Mouse (Mus musculus) midbrain, embryonic 14.5 days (tissue): Measurements from ENCODE around the gene Dhodh. TPM values are rescaled to one million over a fixed set of nuclear protein-coding genes. Genes with fewer than 3 reads are reported as not detected.
A peak's percentile ranks its signal among the peaks of the same experiment; 100 is the strongest.

ENCODE experiments used
- ATAC-seq: fragments of 200-750 bp; cut with Nextera tagmentation; 2 replicates; pipeline ENCODE4 v1.8.0; 2017; ENCODE audit warnings: moderate number of reproducible peaks, moderate library complexity; ENCODE audit not compliant: low FRiP score, low TSS enrichment
- DNase-seq: peaks from one replicate; pipeline ENCODE4 v3.0.0-alpha.2; 2015
- H3K27ac ChIP-seq: fragments of 300-500 bp; sonication (generic); replicated peaks from 2 replicates; pipeline ENCODE4 v1.5.1; 2014; ENCODE audit warnings: mild to moderate bottlenecking, low read depth, low read length, moderate library complexity
- H3K27me3 ChIP-seq: fragments of 300-500 bp; sonication (generic); 2 replicates; pipeline ENCODE4 v1.6.1; 2014; ENCODE audit warnings: low read length, control low read depth, mixed read lengths; ENCODE audit not compliant: control insufficient read depth, insufficient read depth
- H3K36me3 ChIP-seq: fragments of 300-500 bp; sonication (generic); 2 replicates; pipeline ENCODE4 v1.6.1; 2014; ENCODE audit warnings: low read length, control low read depth; ENCODE audit not compliant: control insufficient read depth, insufficient read depth
- H3K4me1 ChIP-seq: fragments of 300-500 bp; sonication (generic); 2 replicates; pipeline ENCODE4 v1.6.1; 2014; ENCODE audit warnings: mild to moderate bottlenecking, antibody characterized with exemption, low read length, control low read depth; ENCODE audit not compliant: control insufficient read depth, insufficient read depth
- H3K4me2 ChIP-seq: fragments of 300-500 bp; sonication (generic); 2 replicates; pipeline ENCODE4 v1.6.1; 2014; ENCODE audit warnings: mild to moderate bottlenecking, low read length, moderate library complexity
- H3K4me3 ChIP-seq: fragments of 300-500 bp; sonication (generic); replicated peaks from 2 replicates; pipeline ENCODE4 v1.5.1; 2014; ENCODE audit warnings: low read depth, low read length
- H3K9ac ChIP-seq: fragments of 300-500 bp; sonication (generic); replicated peaks from 2 replicates; pipeline ENCODE4 v1.6.1; 2014; ENCODE audit warnings: mild to moderate bottlenecking, low read length, moderate library complexity
- H3K9me3 ChIP-seq: fragments of 300-500 bp; sonication (generic); 2 replicates; pipeline ENCODE4 v1.6.1; 2016; ENCODE audit warnings: low read length, control low read depth, mixed read lengths; ENCODE audit not compliant: control insufficient read depth
- WGBS: fragments of 180-500 bp; shearing (Covaris S2); extraction: QIAGEN DNeasy Blood & Tissue Kit; methylation state at CpG from one replicate; pipeline ENCODE4 v1.1.7; 2014; 5-methylcytosine and 5-hydroxymethylcytosine counted together
- polyA plus RNA-seq: library from polyadenylated mRNA; unstranded; fragments of >200 nt; fragmentation: Nextera tagmentation; extraction: Ambion mirVana; gene quantifications from 2 replicates; pipeline ENCODE4 v1.2.1, GENCODE M21; 2014

Dhodh gene
- polyA plus RNA-seq, 1 experiment from 2014 or later: 28.7 TPM

DNA sequence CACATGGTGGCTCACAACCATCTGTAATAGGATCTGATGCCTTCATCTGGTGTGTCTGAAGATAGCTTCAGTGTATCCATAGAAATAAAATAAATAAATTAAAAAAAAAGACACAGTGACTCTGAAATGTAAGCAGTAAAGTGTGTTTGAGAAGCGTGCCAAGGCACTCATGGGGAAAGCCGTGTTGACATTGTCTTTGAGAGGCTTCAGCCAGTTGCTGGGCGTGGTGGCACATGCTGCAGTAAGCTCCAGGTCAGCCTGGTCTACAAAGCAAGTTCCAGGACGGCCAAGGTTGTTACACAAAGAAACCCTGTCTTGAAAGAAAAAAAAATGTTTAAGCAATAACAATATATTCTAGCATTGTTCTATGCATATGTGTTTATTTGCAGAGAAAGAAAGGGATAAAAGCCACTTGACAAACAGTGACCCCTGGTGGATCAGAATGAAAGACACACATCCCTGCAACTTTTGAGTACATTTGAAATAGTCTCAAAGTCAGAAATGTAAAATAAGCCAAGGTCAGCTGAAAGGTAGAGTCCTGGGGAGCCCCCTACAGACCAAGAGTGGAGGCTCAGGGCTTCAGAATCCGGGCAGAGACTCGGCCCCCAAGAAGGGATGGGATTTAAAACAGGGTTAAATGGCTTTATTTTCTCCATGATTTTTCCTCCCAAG is 15.2 kb downstream of the Dhodh start:
- DNase-seq: peak; percentile 71
- no peaks in the 10 kb centered on the region for H3K9me3 ChIP-seq
- H3K9ac ChIP-seq: no peak overlapping the region
- no peak overlapping the region for H3K4me3 ChIP-seq
- WGBS: 80% methylated on average over 6 of the region's 6 CpGs
- H3K4me1 ChIP-seq: no peaks in the 10 kb centered on the region
- no peak for ATAC-seq
- H3K4me2 ChIP-seq: no peak overlapping the region
- no peak overlapping the region for H3K27ac ChIP-seq
- peaks cover 32% of the 10 kb centered on the region for H3K36me3 ChIP-seq
- H3K27me3 ChIP-seq: no peaks in the 10 kb centered on the region

- Histone ChIP-seq H3K27ac (no peak overlapping the region), H3K4me1 (no peaks in the 10 kb centered on the region), H3K9ac (no peak overlapping the region), H3K36me3 (peaks cover 32% of the 10 kb centered on the region), H3K4me2 (no peak overlapping the region), H3K27me3 (no peaks in the 10 kb centered on the region), H3K4me3 (no peak overlapping the region), H3K9me3 (no peaks in the 10 kb centered on the region)
- DNase-seq (no peak), ATAC-seq (no peak)
- WGBS: 91% methylated on average over 5 of the region's 5 CpGs
Observed at GRCm38 (mm10) chr8:109592164-109592563, 16.3 kb downstream of the Dhodh start.

GRCm38 (mm10) chr8:109591367-109591766 is 17.1 kb downstream of the Dhodh start:
- H3K27me3 ChIP-seq: no peaks in the 10 kb centered on the region
- peaks cover 26% of the 10 kb centered on the region; the same call in 1 of the 2 replicates for H3K36me3 ChIP-seq
- H3K4me3 ChIP-seq: no peak overlapping the region
- no peak for ATAC-seq
- 82% methylated on average over 3 of the region's 3 CpGs for WGBS
- no peak overlapping the region for H3K27ac ChIP-seq
- H3K4me2 ChIP-seq: no peak overlapping the region
- no peak overlapping the region for H3K9ac ChIP-seq
- no peaks in the 10 kb centered on the region for H3K4me1 ChIP-seq
- no peak for DNase-seq
- H3K9me3 ChIP-seq: no peaks in the 10 kb centered on the region

- ATAC-seq (no peak), DNase-seq (no peak)
- H3K4me1 ChIP-seq: no peaks in the 10 kb centered on the region
Observed at GRCm38 (mm10) chr8:109590901-109591300, 17.6 kb downstream of the Dhodh start.

DNA sequence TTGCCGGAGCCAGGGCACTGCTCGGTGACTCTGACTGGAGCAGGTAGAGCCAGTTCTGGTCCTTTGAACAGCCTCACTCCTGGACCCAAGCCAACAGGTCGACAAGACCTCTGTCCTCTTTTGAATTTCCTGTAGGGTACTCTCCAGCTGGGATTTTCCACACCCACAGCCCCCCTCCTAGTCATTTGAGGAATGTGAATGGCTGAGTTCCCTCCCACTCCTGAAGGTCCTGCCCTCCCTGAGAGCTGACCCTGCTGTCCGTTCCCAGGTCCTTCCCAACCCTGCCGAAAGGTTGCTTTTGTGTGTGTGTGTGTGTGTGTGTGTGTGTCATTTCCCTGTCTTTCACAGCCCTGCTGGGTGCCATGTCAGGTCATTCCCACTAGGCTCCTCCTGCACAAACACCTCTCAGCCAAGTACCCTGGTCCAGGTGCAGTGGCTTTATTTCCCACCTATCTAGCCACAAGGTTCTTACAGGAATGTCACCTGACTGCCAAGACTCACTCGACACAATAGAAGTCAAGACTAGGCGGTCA is 21.4 kb downstream of the Dhodh start:
- H3K27ac ChIP-seq: no peak overlapping the region
- peaks cover 4% of the 10 kb centered on the region; the same call in 1 of the 2 replicates for H3K36me3 ChIP-seq
- H3K9ac ChIP-seq: no peak overlapping the region
- H3K4me2 ChIP-seq: no peak overlapping the region
- WGBS: 76% methylated on average over 7 of the region's 7 CpGs
- DNase-seq (no peak), ATAC-seq (no peak)
- no peaks in the 10 kb centered on the region for H3K27me3 ChIP-seq
- H3K4me3 ChIP-seq: no peak overlapping the region
- no peaks in the 10 kb centered on the region for H3K9me3 ChIP-seq
- H3K4me1 ChIP-seq: no peaks in the 10 kb centered on the region

More at GRCm38 (mm10) chr8:109590901-109591300, 17.6 kb downstream of the Dhodh start:
- Histone ChIP-seq H3K27ac (no peak overlapping the region), H3K36me3 (peaks cover 26% of the 10 kb centered on the region; the same call in 1 of the 2 replicates), H3K9me3 (no peaks in the 10 kb centered on the region), H3K27me3 (no peaks in the 10 kb centered on the region), H3K4me3 (no peak overlapping the region), H3K4me2 (no peak overlapping the region), H3K9ac (no peak overlapping the region)
- WGBS: 91% methylated on average over 9 of the region's 9 CpGs

- H3K36me3 ChIP-seq: no peaks in the 10 kb centered on the region
- H3K9ac ChIP-seq: no peak overlapping the region
- H3K4me1 ChIP-seq: no peaks in the 10 kb centered on the region
- DNase-seq (no peak), ATAC-seq (no peak)
- H3K4me2 ChIP-seq: no peak overlapping the region
- H3K27ac ChIP-seq: no peak overlapping the region
- H3K27me3 ChIP-seq: no peaks in the 10 kb centered on the region
- no peaks in the 10 kb centered on the region for H3K9me3 ChIP-seq
- no peak overlapping the region for H3K4me3 ChIP-seq
Observed at GRCm38 (mm10) chr8:109585652-109586051, 22.8 kb downstream of the Dhodh start.

DNA sequence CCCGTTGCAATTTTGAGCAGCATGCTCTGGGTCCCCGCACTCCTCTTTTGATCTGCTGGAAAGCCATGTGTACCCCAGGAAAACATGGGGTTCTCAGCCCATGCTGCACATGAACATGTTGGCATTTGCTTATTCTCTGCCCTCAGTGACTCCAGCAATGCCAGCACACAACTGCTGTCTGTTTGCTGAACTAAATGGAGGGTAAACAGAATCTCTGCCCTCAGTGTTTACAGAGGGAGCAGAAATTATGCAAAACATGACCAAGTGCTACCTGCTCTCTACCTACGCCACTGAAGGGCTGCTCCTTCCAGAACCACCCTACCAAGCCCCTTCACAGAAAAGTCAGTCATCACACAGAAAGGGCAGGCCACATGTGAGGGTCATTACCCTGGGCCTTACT is 23.6 kb downstream of the Dhodh start:
- no peak for ATAC-seq
- WGBS: 87% methylated on average over 3 of the region's 3 CpGs

GRCm38 (mm10) chr8:109584293-109584692 is 24.2 kb downstream of the Dhodh start:
- H3K9ac ChIP-seq: no peak overlapping the region
- H3K4me3 ChIP-seq: no peak overlapping the region
- DNase-seq (no peak), ATAC-seq (no peak)
- H3K4me1 ChIP-seq: no peaks in the 10 kb centered on the region
- H3K9me3 ChIP-seq: no peaks in the 10 kb centered on the region
- H3K36me3 ChIP-seq: no peaks in the 10 kb centered on the region
- no peak overlapping the region for H3K4me2 ChIP-seq
- no peaks in the 10 kb centered on the region for H3K27me3 ChIP-seq
- H3K27ac ChIP-seq: no peak overlapping the region
- WGBS: 82% methylated on average over 4 of the region's 4 CpGs

More for the DNA sequence above, 23.6 kb downstream of the Dhodh start:
- no peaks in the 10 kb centered on the region for H3K4me1 ChIP-seq
- no peaks in the 10 kb centered on the region for H3K36me3 ChIP-seq
- no peak overlapping the region for H3K4me3 ChIP-seq
- no peaks in the 10 kb centered on the region for H3K9me3 ChIP-seq
- H3K27me3 ChIP-seq: no peaks in the 10 kb centered on the region
- no peak for DNase-seq
- no peak overlapping the region for H3K4me2 ChIP-seq
- H3K27ac ChIP-seq: no peak overlapping the region
- no peak overlapping the region for H3K9ac ChIP-seq

DNA sequence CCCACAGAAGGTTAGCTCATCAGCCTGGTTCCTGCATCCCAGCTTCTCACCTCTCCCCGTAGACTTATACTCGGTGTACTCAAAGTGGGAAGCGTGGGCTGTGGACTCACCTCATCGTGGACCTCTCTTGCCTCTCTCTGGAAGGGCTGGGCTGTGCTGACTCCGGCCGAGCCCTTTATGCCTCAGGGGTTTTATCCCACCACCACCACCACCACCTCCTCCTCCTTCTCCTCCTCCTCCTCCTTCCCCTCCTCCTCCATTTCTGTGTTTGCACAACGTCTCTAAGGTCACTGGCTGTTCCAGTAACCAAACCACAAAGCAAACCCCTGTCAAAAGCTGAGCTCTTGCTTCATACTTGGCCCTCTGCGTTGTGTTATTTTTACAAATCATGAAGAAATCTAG is 29.6 kb downstream of the Dhodh start, which contains the start of gene Hp:
Hp (minus strand) TSS at position 273 of the 402 bp plus-strand sequence.
- DNase-seq: no peak
- Histone ChIP-seq H3K9me3 (no peaks in the 10 kb centered on the region), H3K4me3 (no peak within 1 kb of the TSS), H3K27me3 (no peaks in the 10 kb centered on the region), H3K36me3 (no peaks in the 10 kb centered on the region), H3K9ac (no peak within 1 kb of the TSS), H3K4me1 (no peaks in the 10 kb centered on the region), H3K4me2 (no peak within 1 kb of the TSS), H3K27ac (no peak within 1 kb of the TSS)
- WGBS: 74% methylated on average over 8 of the region's 8 CpGs
- ATAC-seq: no peak
